Mouse (Mus musculus) kidney, postnatal 4 days (tissue): ENCODE measurements around the gene Krt83.

Experiments
- DNase-seq, 2 experiments: peaks; one replicate each; pipeline ENCODE4 v3.0.0; 2021; ENCODE audit warnings: mixed read lengths in 2 of 2

Gene Krt83

DNA sequence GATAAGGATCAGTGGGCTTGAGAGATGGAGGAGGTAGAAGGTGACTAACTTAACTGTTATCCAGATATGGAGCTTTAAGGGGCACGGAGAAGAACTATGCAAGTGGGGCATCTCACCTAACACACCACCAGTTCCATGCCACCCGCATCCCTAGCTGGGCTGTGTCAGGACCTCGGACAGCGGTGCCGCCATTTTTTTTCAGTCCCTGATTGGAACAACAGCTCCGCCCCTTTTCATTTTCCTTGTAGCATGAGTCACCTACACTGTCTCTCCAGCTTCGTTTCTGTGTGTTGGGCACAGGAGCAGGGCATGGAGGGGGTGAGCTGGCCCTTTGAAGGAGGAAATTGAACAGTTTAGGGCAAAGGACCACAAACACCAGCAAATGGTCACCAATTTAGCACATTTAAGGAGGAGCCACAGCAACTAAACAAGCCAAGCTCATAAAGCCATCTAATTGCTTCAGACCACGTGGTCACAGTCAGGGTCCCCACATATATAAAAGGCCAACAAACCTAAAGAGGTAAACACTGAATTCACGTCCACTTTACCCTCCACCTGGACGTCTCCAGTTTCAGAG is 18.3 kb downstream of the Krt83 start, which contains the start of gene Krt86:
TSS of gene Krt86 (plus strand) at position 527 of the 577 bp plus-strand sequence.
- DNase-seq = peak; percentile 79 to 81

DNA sequence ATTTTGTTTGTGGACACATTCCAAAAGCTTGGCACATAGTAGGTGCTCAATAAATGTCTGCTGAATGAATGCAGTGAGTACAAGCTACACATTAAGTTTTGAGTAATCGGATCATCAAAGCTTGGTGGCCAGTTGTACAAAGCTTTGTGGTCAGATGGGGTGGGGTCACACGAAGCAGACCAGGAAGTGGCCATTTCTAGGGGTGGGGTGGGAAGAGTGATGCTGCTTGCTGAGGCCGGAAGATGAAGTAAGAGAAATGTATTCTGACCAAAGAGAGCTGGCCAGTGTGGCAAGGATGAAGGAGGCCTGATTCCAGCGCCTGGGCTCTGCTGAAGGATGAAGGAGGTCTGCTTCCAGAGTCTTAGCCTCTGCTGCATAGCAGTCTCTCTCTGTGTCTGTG is 22.2 kb downstream of the Krt83 start:
- DNase-seq = no peak

DNA sequence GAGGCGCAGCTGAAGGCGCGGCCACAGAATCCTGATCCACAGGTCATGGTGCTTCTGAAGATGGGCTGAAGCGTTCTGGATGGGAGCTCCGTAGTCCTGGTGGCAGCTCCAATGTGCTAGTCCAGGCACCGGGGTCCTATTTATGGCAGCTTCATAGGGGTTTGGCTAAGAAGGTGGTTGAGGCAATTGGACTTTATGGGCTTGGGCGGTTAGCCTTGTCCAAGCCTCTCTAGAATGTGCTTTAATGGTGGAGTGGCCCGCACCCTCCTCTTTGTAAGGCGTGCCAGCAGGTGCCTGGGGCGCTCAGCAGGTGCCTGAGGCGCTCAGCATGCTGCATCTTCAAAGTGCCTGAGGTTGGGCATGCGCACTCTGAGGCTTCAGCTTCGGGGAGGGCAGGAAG is 27.7 kb downstream of the Krt83 start, which contains the start of gene Krt81:
TSS of gene Krt81 (minus strand) at position 101 of the 400 bp plus-strand sequence.
- no peak for DNase-seq

DNA sequence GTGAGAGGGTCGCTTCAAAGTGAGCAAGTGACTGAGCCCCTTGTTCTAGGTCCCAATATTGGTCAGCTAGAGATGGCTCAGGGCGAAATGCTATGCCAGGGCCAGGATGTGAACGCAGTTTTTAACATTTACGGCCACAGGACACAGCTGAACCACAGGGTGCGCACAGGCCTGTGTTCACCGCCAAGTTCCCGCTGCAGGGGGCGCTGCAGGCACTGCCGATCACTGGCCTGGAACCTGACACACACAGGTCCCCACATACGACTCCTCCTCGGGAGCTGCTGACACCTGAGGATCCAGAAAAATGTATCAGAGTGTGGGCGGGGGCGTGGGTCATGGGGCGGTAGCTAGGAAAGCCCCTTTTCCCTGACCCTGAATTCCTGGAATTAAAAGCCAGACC is 32.0 kb downstream of the Krt83 start:
- DNase-seq = peak; percentile 42 to 47

DNA sequence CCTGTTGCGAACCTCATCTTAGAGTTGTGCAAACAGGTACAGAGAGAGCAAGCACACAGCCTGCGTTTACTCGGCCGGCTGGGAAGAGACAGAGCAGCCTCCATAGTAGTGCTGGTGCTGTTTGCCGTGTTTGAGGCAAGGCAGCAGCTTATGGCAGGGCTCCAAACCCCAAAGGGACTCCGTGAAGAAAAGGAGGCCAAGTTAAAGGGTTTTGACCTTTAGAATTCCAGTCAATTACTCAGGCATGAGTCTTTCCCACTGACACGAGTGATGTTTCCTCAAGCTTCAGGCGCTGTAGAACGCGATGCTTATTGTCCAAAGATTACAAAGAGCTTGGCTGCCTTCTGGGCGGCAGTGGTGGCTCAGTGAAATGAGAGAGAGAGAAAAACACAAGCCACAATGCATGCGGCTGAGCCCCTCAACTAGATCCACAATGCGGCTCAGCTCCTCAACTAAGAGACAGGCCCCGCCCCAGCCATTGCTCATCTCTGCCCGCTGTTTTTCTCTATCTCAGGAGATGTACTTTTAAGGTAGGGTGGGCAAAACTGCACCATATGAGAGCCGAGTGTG is 32.9 kb downstream of the Krt83 start:
- peak; percentile 60 to 71 for DNase-seq

DNA sequence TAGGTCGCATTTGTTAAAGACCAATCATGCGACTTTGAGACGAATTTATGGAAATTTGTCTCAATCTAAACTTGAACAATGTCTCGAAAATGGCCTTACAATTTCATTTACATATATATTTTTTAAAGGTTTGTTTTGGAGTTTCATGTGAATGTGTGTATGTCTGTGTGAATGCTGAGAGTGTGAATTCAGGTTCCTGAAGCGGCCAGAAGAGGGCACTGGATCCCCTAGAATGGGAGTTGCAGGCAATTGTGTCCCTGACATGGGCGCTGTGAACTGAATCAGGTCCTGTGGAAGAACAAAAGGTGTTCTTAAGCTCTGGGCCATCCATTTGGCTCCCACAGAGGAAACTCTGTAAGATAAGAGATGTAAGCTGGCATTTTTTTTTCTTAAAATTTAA is 35.4 kb downstream of the Krt83 start:
- no peak for DNase-seq

DNA sequence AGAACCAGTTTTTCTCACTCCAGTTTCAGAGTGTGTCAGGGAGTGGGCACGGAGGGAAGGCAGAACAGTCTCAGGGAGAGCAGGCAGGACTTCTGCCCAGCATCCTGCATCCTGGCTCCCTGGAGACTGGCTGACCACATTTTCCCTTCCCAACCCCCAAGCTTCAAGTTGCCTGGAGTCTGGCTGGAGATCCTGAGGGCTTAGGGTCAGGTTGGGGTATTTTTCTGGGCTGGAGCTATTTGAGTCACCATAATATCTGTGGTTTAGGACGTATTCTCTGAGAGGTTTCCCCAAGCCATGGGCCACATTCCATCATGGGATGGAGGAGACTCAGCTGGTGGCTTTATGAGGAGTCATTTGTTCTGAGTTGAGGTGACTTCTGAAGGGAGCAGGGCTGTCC is 36.0 kb downstream of the Krt83 start:
- DNase-seq = peak; percentile 31 to 53

DNA sequence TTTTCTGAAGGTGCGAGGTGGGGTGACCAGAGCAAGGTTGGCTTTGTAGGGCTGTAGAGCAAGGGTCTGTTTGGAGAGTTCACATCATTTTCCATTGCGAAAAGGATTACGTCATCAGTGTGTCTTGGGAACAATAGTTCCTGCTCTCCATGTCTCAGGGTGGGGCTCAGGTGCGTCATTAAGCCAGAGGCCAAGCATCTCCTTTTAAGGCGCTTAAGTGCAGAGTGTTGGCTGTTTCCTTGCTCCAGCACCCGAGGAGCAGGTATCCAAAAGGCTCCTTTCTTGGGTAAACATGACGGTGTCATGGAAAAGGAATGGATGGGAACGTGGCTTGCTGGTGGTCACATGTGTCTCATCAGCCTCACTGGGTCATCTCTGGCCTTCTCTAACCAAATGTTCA is 36.5 kb downstream of the Krt83 start:
- no peak for DNase-seq

DNA sequence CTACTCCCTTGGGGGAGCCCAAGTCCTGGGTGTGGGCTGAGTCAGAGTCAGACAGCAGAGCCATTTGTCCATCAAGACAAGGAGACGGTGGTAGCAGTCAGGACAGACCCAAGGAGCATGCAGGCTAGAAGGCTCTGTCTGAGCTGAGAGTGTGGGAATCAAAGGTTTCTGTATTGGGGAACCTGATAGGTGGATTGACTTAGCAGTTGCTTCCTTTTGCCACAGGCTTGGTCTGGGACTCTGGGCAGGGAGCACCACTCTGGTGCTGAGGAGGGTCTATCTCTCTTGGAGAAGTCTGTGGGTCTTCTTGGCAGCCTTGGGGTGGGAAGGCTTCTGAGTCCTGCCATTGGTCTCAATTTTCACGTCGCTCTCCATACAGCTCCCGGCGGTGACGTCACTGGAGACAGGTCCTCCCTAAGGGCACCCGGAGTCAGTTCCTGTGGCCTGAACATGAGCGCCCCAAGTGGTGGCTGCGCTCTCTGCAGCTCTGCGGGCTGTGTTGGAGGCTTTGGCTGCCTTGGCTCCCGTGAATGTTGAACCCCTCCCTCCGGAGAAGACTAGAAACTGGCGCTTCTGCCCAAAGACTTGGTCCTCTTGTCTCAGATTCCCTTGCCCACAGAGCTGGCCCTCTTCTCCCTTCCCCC is 38.1 kb downstream of the Krt83 start:
- peak; percentile 87 to 90 for DNase-seq

DNA sequence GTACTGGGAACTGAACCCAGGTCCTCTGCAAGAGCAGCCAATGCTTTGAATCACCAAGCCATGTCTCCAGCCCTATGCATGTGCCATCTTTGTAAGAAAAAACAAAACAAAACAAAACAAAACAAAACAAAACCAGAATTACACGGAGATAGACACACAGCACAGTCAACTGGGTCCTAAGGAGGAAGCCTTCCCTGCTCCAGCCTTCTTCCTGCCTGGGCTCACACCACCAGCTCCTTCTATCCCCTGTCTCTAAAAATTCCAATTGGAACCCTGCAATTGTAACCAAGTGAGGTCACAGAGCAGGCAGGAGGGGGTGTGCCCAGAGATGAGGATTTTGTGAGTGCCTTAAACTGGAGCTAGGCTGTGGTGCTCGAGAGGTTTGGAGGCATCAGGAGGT is 43.9 kb downstream of the Krt83 start, which contains the start of gene Krt88:
TSS of gene Krt88 (plus strand) at position 301 of the 400 bp plus-strand sequence.
- DNase-seq = no peak

DNA sequence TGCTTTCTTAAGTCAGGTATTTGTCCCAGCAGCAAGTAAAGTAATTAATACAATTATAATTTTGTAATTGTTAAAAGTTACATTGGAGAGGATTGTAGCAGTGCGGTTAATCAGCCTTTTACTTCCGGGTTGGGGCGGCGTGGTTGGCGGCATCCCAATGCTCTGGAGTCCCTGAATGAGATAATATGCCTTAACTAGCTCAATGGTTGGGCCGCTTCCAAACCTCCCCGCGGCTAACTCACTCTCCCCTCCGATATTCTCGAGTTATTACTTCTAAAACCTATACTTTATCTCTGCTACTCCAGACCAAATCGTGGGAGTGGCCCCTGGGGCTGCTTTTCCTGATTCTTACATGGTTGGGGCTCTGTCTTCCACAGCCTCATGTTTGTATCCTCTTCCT is 44.7 kb downstream of the Krt83 start:
- DNase-seq = no peak

DNA sequence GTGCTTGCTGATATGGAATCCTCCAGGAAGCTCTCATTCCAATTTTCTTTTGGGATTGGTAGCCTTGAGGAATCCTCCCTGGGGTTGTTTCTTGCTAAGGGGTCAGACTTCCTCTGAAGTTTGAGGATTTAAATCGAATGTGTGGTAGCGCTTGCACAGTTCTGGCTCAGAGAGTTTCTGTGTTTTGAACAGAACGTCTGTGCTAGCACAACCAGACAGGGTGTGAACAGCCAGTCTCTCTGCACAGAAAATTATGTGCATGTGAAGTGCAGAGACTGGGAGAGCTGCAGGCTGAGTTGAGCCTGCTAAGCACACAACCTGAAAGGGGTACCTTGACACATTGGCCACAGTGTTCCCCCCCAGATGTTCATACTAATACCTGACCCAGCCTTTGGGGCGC is 50.5 kb downstream of the Krt83 start:
- DNase-seq = no peak

DNA sequence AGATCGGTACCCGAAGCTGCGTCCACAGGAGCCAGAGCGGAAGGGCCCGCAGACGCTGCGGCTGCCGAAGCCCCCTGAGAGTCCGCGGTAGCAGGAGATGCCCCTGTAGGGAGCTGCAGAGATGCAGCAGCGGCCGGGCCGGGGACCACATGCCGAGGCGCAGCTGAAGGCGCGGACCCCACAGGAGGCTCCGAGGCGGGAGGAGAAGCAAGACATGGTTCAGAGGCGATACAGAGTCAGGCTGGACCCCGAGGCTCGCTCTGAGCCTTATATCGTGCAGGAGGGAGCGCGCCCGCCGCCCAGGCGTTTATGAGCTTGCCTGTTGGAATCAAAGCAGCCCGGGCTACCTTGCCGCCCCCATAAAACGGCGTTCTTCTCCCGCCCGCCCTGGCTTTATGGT is 52.8 kb downstream of the Krt83 start, which contains the start of gene Krt87:
TSS of gene Krt87 (minus strand) at position 250 of the 400 bp plus-strand sequence.
- DNase-seq = peak; percentile 32 to 37

DNA sequence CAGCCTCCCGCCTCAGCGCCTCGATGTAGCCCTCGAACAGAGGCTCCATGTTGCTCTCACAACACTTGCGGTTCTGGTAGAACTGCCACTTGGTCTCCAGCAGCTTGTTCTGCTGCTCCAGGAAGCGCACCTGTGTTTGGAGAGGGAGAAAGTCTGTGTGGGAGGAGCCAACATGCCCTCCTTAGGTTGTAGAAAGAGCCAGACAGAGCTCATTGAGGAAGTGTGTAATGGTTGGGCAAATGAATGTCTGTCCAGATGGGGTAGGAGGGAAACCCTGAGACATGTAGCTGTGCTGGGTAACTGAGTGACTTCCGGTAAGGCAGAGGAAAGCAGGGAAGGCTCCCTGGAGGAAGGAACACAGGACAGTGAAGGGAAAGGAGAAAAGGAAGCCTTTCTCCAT is 54.7 kb downstream of the Krt83 start:
- DNase-seq = no peak
